Mouse (Mus musculus): ENCODE results near the gene Klc1. TPM values are rescaled to one million over a fixed set of nuclear protein-coding genes. Genes with fewer than 3 reads are reported as not detected.
"Not testable (repeated sequence)": the region's sequence is repeated elsewhere in the genome, so short reads cannot be mapped to it uniquely, and the experiment has no call there.

Klc1 gene
- total RNA-seq, 1 experiment: 47.9 TPM

DNA sequence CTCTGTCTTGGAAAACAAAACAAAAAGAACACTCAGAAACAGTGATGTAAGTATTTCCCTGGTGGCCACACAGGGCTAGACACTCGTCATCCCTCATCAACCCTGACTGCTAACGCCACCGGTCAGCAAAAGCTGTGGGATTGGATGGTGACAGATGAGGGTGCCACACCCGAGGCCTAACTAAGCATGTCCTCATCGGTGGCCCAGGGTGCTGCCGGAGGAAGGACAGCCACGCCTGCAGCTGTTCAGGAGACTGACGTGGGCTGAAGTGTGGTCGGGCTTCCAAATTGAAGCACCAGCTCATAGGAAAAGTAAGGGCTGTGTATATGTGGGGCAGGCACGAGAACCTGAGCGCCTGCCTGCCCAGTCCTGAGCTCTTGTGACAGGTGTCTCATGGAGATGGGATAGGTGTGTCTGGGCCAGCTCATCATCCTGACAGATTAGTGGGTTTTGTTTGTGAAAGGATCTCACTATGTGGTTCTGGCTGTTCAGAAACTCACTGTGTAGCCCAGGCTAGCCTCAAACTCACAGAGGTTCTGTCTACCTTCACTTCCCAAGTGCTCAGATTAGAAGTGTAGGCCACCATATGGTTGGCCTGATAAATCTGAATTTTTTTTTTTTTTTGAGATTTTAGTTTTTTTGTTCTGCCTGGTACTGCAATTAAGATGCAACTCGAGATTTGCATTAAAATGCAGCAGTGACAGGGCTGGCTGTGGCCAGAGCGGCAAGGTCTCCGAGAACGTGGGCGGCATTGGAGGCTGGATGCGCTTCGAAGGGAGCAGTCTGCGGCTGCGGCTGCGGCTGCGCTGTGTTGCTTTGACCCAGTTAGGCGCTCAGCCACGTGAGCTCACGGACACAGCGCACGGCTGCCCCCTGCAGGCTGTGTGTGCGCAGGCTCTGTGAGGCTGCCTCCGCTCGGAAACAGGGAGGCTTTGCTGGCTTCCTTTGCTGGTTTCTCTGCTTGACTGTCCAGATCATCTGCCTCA is 26.5 kb upstream of the Klc1 start:
- Histone ChIP-seq H3K4me3 (ENCODE audit: insufficient read depth in 1 of 2, low read depth in 1 of 2, low read length in 2 of 2, poor library complexity in 1 of 2, severe bottlenecking in 1 of 2) (no peak overlapping the region), H3K9ac (ENCODE audit: insufficient read depth, low read depth, low read length, poor library complexity, severe bottlenecking) (no peak overlapping the region), H3K9me3 (ENCODE audit: control insufficient read depth, insufficient read depth, low read depth, low read length) (no peaks in the 10 kb centered on the region), H3K36me3 (ENCODE audit: control insufficient read depth, insufficient read depth, low read length, poor library complexity, severe bottlenecking) (peaks cover 5% of the 10 kb centered on the region; the same call in 1 of the 2 replicates), H3K27ac (ENCODE audit: insufficient read depth, low read depth, low read length, poor library complexity, severe bottlenecking) (no peak overlapping the region), H3K4me1 (ENCODE audit: control insufficient read depth in 2 of 2, insufficient read depth in 2 of 2, low read length in 2 of 2, poor library complexity in 1 of 2) (peaks cover 0 to 14% of the 10 kb centered on the region in 2 experiments; a peak in 2 of 4 replicates)
- in situ Hi-C loops (cut with MboI; ENCODE audit: low sequenced_read_pairs in 2 of 2, unreplicated experiment in 2 of 2): no loop called here
- 0 out of 2 replicates have a peak, but pooled peaks have one; percentile 31 for TF ChIP-seq ZC3H11A (IDR thresholded peaks at IDR 0.05; ENCODE audit: borderline replicate concordance, low read depth, low read length)
- TF ChIP-seq ZNF384 (IDR thresholded peaks at IDR 0.05; ENCODE audit: low read depth, low read length): 0 out of 2 replicates have a peak, but pooled peaks have one; percentile 9
- TF ChIP-seq MAFK (IDR thresholded peaks at IDR 0.05; ENCODE audit: insufficient read depth, low read depth, low read length): no peak
- TF ChIP-seq CHD2 (IDR thresholded peaks at IDR 0.05; ENCODE audit: low read depth, low read length): no peak
- TF ChIP-seq HCFC1 (IDR thresholded peaks at IDR 0.05; ENCODE audit: borderline replicate concordance, insufficient read depth, low read length): no peak
- peak; percentile 82 for DNase-seq (ENCODE audit: low read depth, low spot score)

DNA sequence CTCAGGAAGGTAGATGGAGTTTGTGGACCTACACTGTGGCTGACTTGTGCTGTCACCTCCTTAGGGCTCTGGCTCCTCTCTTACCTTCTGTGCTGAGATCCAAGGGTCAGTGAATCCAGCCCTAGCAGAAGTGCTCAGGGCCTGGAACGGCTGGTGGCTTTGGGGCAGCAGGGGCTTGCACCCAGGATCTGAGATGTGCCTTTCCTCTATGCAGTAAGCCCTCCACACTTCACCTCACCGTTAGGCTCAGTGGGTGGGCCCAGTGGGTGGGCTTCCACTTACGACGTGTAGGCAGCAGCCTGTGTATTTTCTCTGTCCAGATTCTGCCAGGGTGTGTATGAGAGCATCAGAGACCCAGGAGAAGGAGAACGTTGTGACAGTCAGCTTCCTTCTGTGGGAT is 25.7 kb upstream of the Klc1 start:
- H3K9ac ChIP-seq (ENCODE audit: insufficient read depth, low read depth, low read length, poor library complexity, severe bottlenecking): no peak overlapping the region
- in situ Hi-C loops (cut with MboI; ENCODE audit: low sequenced_read_pairs in 2 of 2, unreplicated experiment in 2 of 2): no loop called here
- H3K27ac ChIP-seq (ENCODE audit: insufficient read depth, low read depth, low read length, poor library complexity, severe bottlenecking): no peak overlapping the region

GRCm38 (mm10) chr12:111734912-111735311 is 23.7 kb upstream of the Klc1 start:
- in situ Hi-C loops (cut with MboI; ENCODE audit: low sequenced_read_pairs in 2 of 2, unreplicated experiment in 2 of 2): no loop called here
- no peak for DNase-seq (ENCODE audit: low read depth, low spot score)
- Histone ChIP-seq H3K9ac (ENCODE audit: insufficient read depth, low read depth, low read length, poor library complexity, severe bottlenecking) (no peak overlapping the region), H3K36me3 (ENCODE audit: control insufficient read depth, insufficient read depth, low read length, poor library complexity, severe bottlenecking) (peaks cover 5% of the 10 kb centered on the region; the same call in 1 of the 2 replicates), H3K27ac (ENCODE audit: insufficient read depth, low read depth, low read length, poor library complexity, severe bottlenecking) (no peak overlapping the region), H3K4me1 (ENCODE audit: control insufficient read depth in 2 of 2, insufficient read depth in 2 of 2, low read length in 2 of 2, poor library complexity in 1 of 2) (0 out of 4 replicates have a peak, but pooled peaks cover 0 to 3% of the 10 kb centered on the region in 2 experiments), H3K4me3 (ENCODE audit: insufficient read depth in 1 of 2, low read depth in 1 of 2, low read length in 2 of 2, poor library complexity in 1 of 2, severe bottlenecking in 1 of 2) (no peak overlapping the region), H3K9me3 (ENCODE audit: control insufficient read depth, insufficient read depth, low read depth, low read length) (no peaks in the 10 kb centered on the region)
- TF ChIP-seq CHD2 (IDR thresholded peaks at IDR 0.05; ENCODE audit: low read depth, low read length): no peak
- TF ChIP-seq ZC3H11A (IDR thresholded peaks at IDR 0.05; ENCODE audit: borderline replicate concordance, low read depth, low read length): no peak
- no peak for TF ChIP-seq ZNF384 (IDR thresholded peaks at IDR 0.05; ENCODE audit: low read depth, low read length)
- TF ChIP-seq HCFC1 (IDR thresholded peaks at IDR 0.05; ENCODE audit: borderline replicate concordance, insufficient read depth, low read length): no peak
- no peak for TF ChIP-seq MAFK (IDR thresholded peaks at IDR 0.05; ENCODE audit: insufficient read depth, low read depth, low read length)

More for the DNA sequence above, 25.7 kb upstream of the Klc1 start:
- Histone ChIP-seq H3K4me3 (ENCODE audit: insufficient read depth in 1 of 2, low read depth in 1 of 2, low read length in 2 of 2, poor library complexity in 1 of 2, severe bottlenecking in 1 of 2) (no peak overlapping the region), H3K9me3 (ENCODE audit: control insufficient read depth, insufficient read depth, low read depth, low read length) (no peaks in the 10 kb centered on the region), H3K36me3 (ENCODE audit: control insufficient read depth, insufficient read depth, low read length, poor library complexity, severe bottlenecking) (peaks cover 5% of the 10 kb centered on the region; the same call in 1 of the 2 replicates), H3K4me1 (ENCODE audit: control insufficient read depth in 2 of 2, insufficient read depth in 2 of 2, low read length in 2 of 2, poor library complexity in 1 of 2) (peaks cover 0 to 8% of the 10 kb centered on the region in 2 experiments; a peak in 2 of 4 replicates)
- TF ChIP-seq HCFC1 (IDR thresholded peaks at IDR 0.05; ENCODE audit: borderline replicate concordance, insufficient read depth, low read length) (no peak), ZNF384 (IDR thresholded peaks at IDR 0.05; ENCODE audit: low read depth, low read length) (no peak), CHD2 (IDR thresholded peaks at IDR 0.05; ENCODE audit: low read depth, low read length) (no peak), ZC3H11A (IDR thresholded peaks at IDR 0.05; ENCODE audit: borderline replicate concordance, low read depth, low read length) (no peak), MAFK (IDR thresholded peaks at IDR 0.05; ENCODE audit: insufficient read depth, low read depth, low read length) (no peak)
- no peak for DNase-seq (ENCODE audit: low read depth, low spot score)

DNA sequence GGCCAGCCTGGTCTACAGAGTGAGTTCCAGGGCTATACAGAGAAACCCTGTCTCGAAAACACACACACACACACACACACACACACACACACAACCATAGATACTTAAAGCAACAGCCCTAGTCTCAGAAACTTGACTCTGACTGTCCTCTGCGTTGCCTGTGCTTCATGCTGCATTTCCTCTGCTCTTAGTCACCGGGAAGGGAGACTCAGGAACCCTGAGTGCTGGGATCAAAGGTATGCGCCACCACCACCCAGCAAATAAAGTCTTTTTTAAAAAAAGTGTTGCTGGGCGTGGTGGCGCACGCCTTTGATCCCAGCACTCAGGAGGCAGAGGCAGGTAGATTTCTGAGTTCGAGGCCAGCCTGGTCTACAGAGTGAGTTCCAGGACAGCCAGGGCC is 22.0 kb upstream of the Klc1 start:
- in situ Hi-C loops (cut with MboI; ENCODE audit: low sequenced_read_pairs in 2 of 2, unreplicated experiment in 2 of 2); H3K4me1 ChIP-seq (ENCODE audit: control insufficient read depth in 2 of 2, insufficient read depth in 2 of 2, low read length in 2 of 2, poor library complexity in 1 of 2); H3K9me3 ChIP-seq (ENCODE audit: control insufficient read depth, insufficient read depth, low read depth, low read length); H3K9ac ChIP-seq (ENCODE audit: insufficient read depth, low read depth, low read length, poor library complexity, severe bottlenecking); H3K27ac ChIP-seq (ENCODE audit: insufficient read depth, low read depth, low read length, poor library complexity, severe bottlenecking); H3K36me3 ChIP-seq (ENCODE audit: control insufficient read depth, insufficient read depth, low read length, poor library complexity, severe bottlenecking); H3K4me3 ChIP-seq (ENCODE audit: insufficient read depth in 1 of 2, low read depth in 1 of 2, low read length in 2 of 2, poor library complexity in 1 of 2, severe bottlenecking in 1 of 2); DNase-seq (ENCODE audit: low read depth, low spot score): not testable (repeated sequence)
